Mouse (Mus musculus): ENCODE measurements at regions not wholly inside any gene's neighbourhood (a gene's known extent, or its start where the extent isn't known, plus 50 kb on each side); places are given as distances from the start of the nearest gene placed in this dataset.

DNA sequence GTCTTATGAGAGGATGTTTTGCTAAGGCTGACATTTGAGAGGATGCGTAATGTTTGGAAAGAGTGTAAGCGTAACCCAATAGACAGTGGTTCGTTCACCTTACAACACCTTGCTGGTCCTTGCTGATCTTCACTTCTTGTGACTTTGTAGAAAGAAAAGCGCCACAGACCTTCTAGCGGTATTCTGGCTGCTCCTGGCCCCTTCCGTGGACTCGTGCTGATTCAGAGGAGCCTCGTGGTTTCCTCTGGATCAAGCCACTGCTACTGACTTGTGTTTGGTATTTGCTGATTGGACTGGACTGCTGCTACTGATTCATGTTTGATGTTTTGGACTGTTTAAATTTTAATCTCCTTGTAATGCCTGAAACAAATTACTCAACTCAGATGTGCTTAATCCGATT lies 174.1 kb upstream of the Hmga2 start:
- TF ChIP-seq CTCF (IDR thresholded peaks at IDR 0.05; ENCODE audit: control insufficient read depth, insufficient read depth, insufficient read length), result no peak
- TF ChIP-seq FOSL1 (IDR thresholded peaks at IDR 0.05; ENCODE audit: insufficient read depth, low read length, poor library complexity, severe bottlenecking), result no peak
- TF ChIP-seq MAX (IDR thresholded peaks at IDR 0.05), result no peak
- no peak for TF ChIP-seq MYOG (IDR thresholded peaks at IDR 0.05; ENCODE audit: control insufficient read depth, extremely low read depth, insufficient read length)
- no peak for TF ChIP-seq USF1 (IDR thresholded peaks at IDR 0.05; ENCODE audit: low read depth)
